Mouse (Mus musculus): ENCODE results near the gene AC192777.2. TPM values are rescaled to one million over a fixed set of nuclear protein-coding genes. Genes with fewer than 3 reads are reported as not detected.

AC192777.2 gene
- not detected for polyA plus RNA-seq (2012; fragmentation: generic; extraction: Trizol)

DNA sequence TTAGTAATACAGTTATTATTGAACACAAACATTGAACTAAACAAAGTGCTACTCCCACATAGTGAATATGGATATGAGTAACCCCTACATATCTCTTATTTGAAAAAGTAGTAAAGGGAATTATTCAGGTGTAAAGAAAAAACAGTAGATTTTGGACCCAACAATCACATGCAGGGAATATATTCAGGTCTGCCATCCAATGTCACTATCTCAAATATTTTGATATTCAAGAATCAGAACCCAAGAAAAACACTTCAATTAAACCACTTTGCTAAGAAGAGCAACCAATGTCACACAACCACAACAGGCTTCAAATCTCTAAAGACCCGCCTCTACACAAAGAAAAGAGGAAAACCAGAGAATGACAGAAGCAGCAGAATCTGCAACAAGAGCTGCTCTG lies at the start of gene AC192777.2:
AC192777.2 (plus strand) TSS at position 301 of the 400 bp plus-strand sequence.

Other genes starting within 250 kb of the AC192777.2 start
- not detected for gene Esp38, start 144.9 kb upstream of the AC192777.2 start, polyA plus RNA-seq (2012; fragmentation: generic; extraction: Trizol)
- gene Pgk2, start 113.2 kb downstream of the AC192777.2 start, polyA plus RNA-seq (2012; fragmentation: generic; extraction: Trizol), result not detected
- gene Crisp3, start 146.8 kb downstream of the AC192777.2 start, polyA plus RNA-seq (2012; fragmentation: generic; extraction: Trizol), result not detected
- gene Crisp1, start 223.8 kb downstream of the AC192777.2 start, polyA plus RNA-seq (2012; fragmentation: generic; extraction: Trizol), result not detected